Mouse (Mus musculus) midbrain, embryonic 11.5 days (tissue): ENCODE data around the gene Ttc22. TPM values are rescaled to one million over a fixed set of nuclear protein-coding genes. Genes with fewer than 3 reads are reported as not detected.

ENCODE experiments used
- ATAC-seq: fragments of 200-750 bp; cut with Nextera tagmentation; 2 replicates; pipeline ENCODE4 v1.8.0; 2017; ENCODE audit warnings: moderate TSS enrichment, moderate library complexity; ENCODE audit not compliant: low FRiP score
- DNase-seq: peaks from one replicate; pipeline ENCODE4 v3.0.0; 2015; ENCODE audit warnings: low spot score; ENCODE audit errors: missing footprints
- H3K27ac ChIP-seq: fragments of 300-500 bp; sonication (generic); 2 replicates; pipeline ENCODE4 v1.5.1; 2014; ENCODE audit warnings: low read depth, low read length
- H3K27me3 ChIP-seq: fragments of 300-500 bp; sonication (generic); 2 replicates; pipeline ENCODE4 v1.6.1; 2014; ENCODE audit warnings: mild to moderate bottlenecking, low read length, moderate library complexity, mixed read lengths; ENCODE audit not compliant: control insufficient read depth, insufficient read depth
- H3K36me3 ChIP-seq: fragments of 300-500 bp; sonication (generic); 2 replicates; pipeline ENCODE4 v1.6.1; 2014; ENCODE audit warnings: mild to moderate bottlenecking, low read length, moderate library complexity, mixed read lengths; ENCODE audit not compliant: control insufficient read depth, insufficient read depth
- H3K4me1 ChIP-seq: fragments of 300-500 bp; sonication (generic); 2 replicates; pipeline ENCODE4 v1.6.1; 2014; ENCODE audit warnings: low read length; ENCODE audit not compliant: control insufficient read depth, insufficient read depth
- H3K4me2 ChIP-seq: fragments of 300-500 bp; sonication (generic); 2 replicates; pipeline ENCODE4 v1.6.1; 2014; ENCODE audit warnings: mild to moderate bottlenecking, moderate library complexity
- H3K4me3 ChIP-seq: fragments of 300-500 bp; sonication (generic); 2 replicates; pipeline ENCODE4 v1.5.1; 2014; ENCODE audit warnings: low read depth, low read length
- H3K9ac ChIP-seq: fragments of 300-500 bp; sonication (generic); 2 replicates; pipeline ENCODE4 v1.6.1; 2014; ENCODE audit warnings: low read length
- H3K9me3 ChIP-seq: fragments of 300-500 bp; sonication (generic); 2 replicates; pipeline ENCODE4 v1.6.1; 2016; ENCODE audit warnings: low read length; ENCODE audit not compliant: control insufficient read depth
- WGBS: fragments of 180-500 bp; shearing (Covaris S2); extraction: QIAGEN DNeasy Blood & Tissue Kit; methylation state at CpG from one replicate; pipeline ENCODE4 v1.1.7; 2014; 5-methylcytosine and 5-hydroxymethylcytosine counted together
- polyA plus RNA-seq: library from polyadenylated mRNA; unstranded; fragments of >200 nt; fragmentation: Nextera tagmentation; extraction: Ambion mirVana; gene quantifications from 2 replicates; pipeline ENCODE4 v1.2.1, GENCODE M21; 2014

Gene Ttc22
- polyA plus RNA-seq, 1 experiment from 2014 or later, result not detected

- no peak overlapping the region for H3K4me2 ChIP-seq
- ATAC-seq (no peak), DNase-seq (no peak)
- WGBS, result 91% methylated on average over 6 of the region's 6 CpGs
- H3K9me3 ChIP-seq, result no peaks in the 10 kb centered on the region
- H3K36me3 ChIP-seq, result peaks cover 32% of the 10 kb centered on the region
- no peak overlapping the region for H3K9ac ChIP-seq
- no peak overlapping the region for H3K4me3 ChIP-seq
- H3K27ac ChIP-seq, result no peak overlapping the region
- H3K4me1 ChIP-seq, result no peaks in the 10 kb centered on the region
- no peaks in the 10 kb centered on the region for H3K27me3 ChIP-seq
These were observed 42.5 kb downstream of the Ttc22 start for GRCm38 (mm10) chr4:106664697-106665096.

GRCm38 (mm10) chr4:106665269-106665668 lies 43.0 kb downstream of the Ttc22 start:
- Histone ChIP-seq H3K4me2 (no peak overlapping the region), H3K36me3 (peaks cover 36% of the 10 kb centered on the region), H3K27me3 (no peaks in the 10 kb centered on the region), H3K9ac (no peak overlapping the region), H3K4me1 (no peaks in the 10 kb centered on the region), H3K4me3 (no peak overlapping the region), H3K27ac (no peak overlapping the region), H3K9me3 (no peaks in the 10 kb centered on the region)
- no peak for DNase-seq
- 96% methylated on average over 2 of the region's 2 CpGs for WGBS
- no peak for ATAC-seq

- H3K4me2 ChIP-seq, result no peak overlapping the region
- DNase-seq (no peak), ATAC-seq (no peak)
- no peaks in the 10 kb centered on the region for H3K27me3 ChIP-seq
- H3K36me3 ChIP-seq, result peaks cover 34% of the 10 kb centered on the region
- H3K9ac ChIP-seq, result no peak overlapping the region
- no peak overlapping the region for H3K4me3 ChIP-seq
- 92% methylated on average over 10 of the region's 10 CpGs for WGBS
- no peaks in the 10 kb centered on the region for H3K4me1 ChIP-seq
- H3K27ac ChIP-seq, result no peak overlapping the region
- no peaks in the 10 kb centered on the region for H3K9me3 ChIP-seq
These were observed 43.4 kb downstream of the Ttc22 start for GRCm38 (mm10) chr4:106665673-106666072.

GRCm38 (mm10) chr4:106666546-106666945 lies 44.3 kb downstream of the Ttc22 start:
- 92% methylated on average over 2 of the region's 2 CpGs for WGBS

GRCm38 (mm10) chr4:106676749-106677148 lies 54.5 kb downstream of the Ttc22 start:
- peaks cover 8% of the 10 kb centered on the region for H3K36me3 ChIP-seq
- H3K4me2 ChIP-seq, result no peak overlapping the region
- no peak overlapping the region for H3K4me3 ChIP-seq
- peaks cover 5% of the 10 kb centered on the region for H3K4me1 ChIP-seq
- ATAC-seq (no peak), DNase-seq (no peak)
- H3K27ac ChIP-seq, result no peak overlapping the region
- no peak overlapping the region for H3K9ac ChIP-seq
- no peaks in the 10 kb centered on the region for H3K9me3 ChIP-seq
- 92% methylated on average over 5 of the region's 5 CpGs for WGBS
- H3K27me3 ChIP-seq, result no peaks in the 10 kb centered on the region

More at GRCm38 (mm10) chr4:106666546-106666945, 44.3 kb downstream of the Ttc22 start:
- no peaks in the 10 kb centered on the region for H3K4me1 ChIP-seq
- H3K9me3 ChIP-seq, result no peaks in the 10 kb centered on the region
- no peaks in the 10 kb centered on the region for H3K27me3 ChIP-seq
- no peak overlapping the region for H3K4me2 ChIP-seq
- H3K27ac ChIP-seq, result no peak overlapping the region
- peaks cover 32% of the 10 kb centered on the region for H3K36me3 ChIP-seq
- H3K4me3 ChIP-seq, result no peak overlapping the region
- ATAC-seq (no peak), DNase-seq (no peak)
- H3K9ac ChIP-seq, result no peak overlapping the region

GRCm38 (mm10) chr4:106678442-106679118 lies 56.3 kb downstream of the Ttc22 start, which contains the start of gene Ttc4:
Gene Ttc4, minus strand, starts transcription at chr4:106678944.
- Histone ChIP-seq H3K4me3 (peak within 1 kb of the TSS; percentile 89), H3K36me3 (peaks cover 4% of the 10 kb centered on the region), H3K4me2 (peak within 1 kb of the TSS; percentile 91), H3K4me1 (peaks cover 5% of the 10 kb centered on the region), H3K27me3 (no peaks in the 10 kb centered on the region), H3K9ac (peak within 1 kb of the TSS; percentile 90), H3K9me3 (no peaks in the 10 kb centered on the region), H3K27ac (no peak within 1 kb of the TSS)
- WGBS, result under 1% methylated on average over 43 of the region's 43 CpGs
- ATAC-seq (peak; percentile 98), DNase-seq (peak; percentile 99)

- Histone ChIP-seq H3K27ac (no peak overlapping the region), H3K9me3 (no peaks in the 10 kb centered on the region), H3K27me3 (no peaks in the 10 kb centered on the region), H3K4me3 (no peak overlapping the region; the same call in 1 of the 2 replicates), H3K4me2 (peak overlapping the region; percentile 91; the same call in 1 of the 2 replicates), H3K36me3 (peaks cover 3% of the 10 kb centered on the region), H3K4me1 (peaks cover 5% of the 10 kb centered on the region), H3K9ac (no peak overlapping the region)
- no peak for DNase-seq
- 44% methylated on average over 3 of the region's 3 CpGs for WGBS
- ATAC-seq, result peak; percentile 49
These were observed 56.9 kb downstream of the Ttc22 start for GRCm38 (mm10) chr4:106679152-106679551.

- ATAC-seq (no peak), DNase-seq (no peak)
- no peak overlapping the region for H3K4me3 ChIP-seq
- H3K27ac ChIP-seq, result no peak overlapping the region
- no peaks in the 10 kb centered on the region for H3K9me3 ChIP-seq
- no peaks in the 10 kb centered on the region; the same call in 1 of the 2 replicates for H3K36me3 ChIP-seq
- H3K27me3 ChIP-seq, result no peaks in the 10 kb centered on the region
- H3K9ac ChIP-seq, result no peak overlapping the region
- 67% methylated on average over 2 of the region's 2 CpGs for WGBS
- H3K4me2 ChIP-seq, result no peak overlapping the region
- peaks cover 5% of the 10 kb centered on the region for H3K4me1 ChIP-seq
These were observed 58.7 kb downstream of the Ttc22 start for GRCm38 (mm10) chr4:106680955-106681354.

- no peaks in the 10 kb centered on the region for H3K4me1 ChIP-seq
- H3K4me3 ChIP-seq, result no peak overlapping the region
- no peaks in the 10 kb centered on the region for H3K9me3 ChIP-seq
- 57% methylated on average over 3 of the region's 3 CpGs for WGBS
- H3K36me3 ChIP-seq, result no peaks in the 10 kb centered on the region
- H3K9ac ChIP-seq, result no peak overlapping the region
- H3K27ac ChIP-seq, result no peak overlapping the region
- H3K27me3 ChIP-seq, result no peaks in the 10 kb centered on the region
- DNase-seq (no peak), ATAC-seq (no peak)
- H3K4me2 ChIP-seq, result no peak overlapping the region
These were observed 66.5 kb downstream of the Ttc22 start for GRCm38 (mm10) chr4:106688636-106689296.
